Mouse (Mus musculus) cortical plate, adult 2 months (tissue): ENCODE results near the gene Kdelr3.

Experiments
- CTCF ChIP-seq: fragments of 200-500 bp; IDR thresholded peaks from 2 replicates; pipeline ENCODE4 v1.5.1; 2011; ENCODE audit warnings: mild to moderate bottlenecking, control low read depth, low read length; ENCODE audit not compliant: insufficient read depth; ENCODE audit errors: extremely low read depth
- POLR2A ChIP-seq: fragments of 200-500 bp; IDR thresholded peaks from 2 replicates; pipeline ENCODE4 v1.6.1; 2011; ENCODE audit warnings: mild to moderate bottlenecking, low read length, control low read depth; ENCODE audit not compliant: insufficient read depth; ENCODE audit errors: extremely low read depth

- no peak for TF ChIP-seq CTCF
- TF ChIP-seq POLR2A = no peak
These were observed 9.4 kb downstream of the Kdelr3 start for GRCm38 (mm10) chr15:79525564-79525963.
